Mouse (Mus musculus): ENCODE measurements around the gene Map3k7cl. TPM values are rescaled to one million over a fixed set of nuclear protein-coding genes. Genes with fewer than 3 reads are reported as not detected.

The Map3k7cl gene
- polyA plus RNA-seq, 1 experiment from 2014 or later = not detected

GRCm38 (mm10) chr16:87617377-87617776, 64.2 kb downstream of the Map3k7cl start:
- Histone ChIP-seq H3K4me1 (replicated peaks) (no peaks in the 10 kb centered on the region; the same call in 1 of the 2 replicates), H3K4me2 (no peak overlapping the region), H3K9ac (no peak overlapping the region), H3K36me3 (no peaks in the 10 kb centered on the region), H3K27ac (no peak overlapping the region), H3K9me3 (replicated peaks) (no peaks in the 10 kb centered on the region), H3K4me3 (replicated peaks) (no peak overlapping the region), H3K27me3 (no peaks in the 10 kb centered on the region)
- DNase-seq (no peak), ATAC-seq (ENCODE audit: low read depth) (no peak; the same call in 1 of the 2 replicates)
- WGBS (ENCODE audit: insufficient replicate concordance) = 71% methylated on average over 6 of the region's 6 CpGs

GRCm38 (mm10) chr16:87621246-87621645, 68.1 kb downstream of the Map3k7cl start:
- Histone ChIP-seq H3K4me3 (replicated peaks) (no peak overlapping the region), H3K4me1 (replicated peaks) (no peaks in the 10 kb centered on the region), H3K4me2 (no peak overlapping the region), H3K36me3 (no peaks in the 10 kb centered on the region), H3K27me3 (no peaks in the 10 kb centered on the region), H3K9me3 (replicated peaks) (peaks cover 9% of the 10 kb centered on the region), H3K27ac (no peak overlapping the region), H3K9ac (no peak overlapping the region)
- 56% methylated on average over 3 of the region's 3 CpGs for WGBS (ENCODE audit: insufficient replicate concordance)
- DNase-seq (no peak), ATAC-seq (ENCODE audit: low read depth) (no peak)

GRCm38 (mm10) chr16:87623881-87624280, 70.8 kb downstream of the Map3k7cl start:
- Histone ChIP-seq H3K4me1 (replicated peaks) (no peaks in the 10 kb centered on the region), H3K9me3 (replicated peaks) (peaks cover 19% of the 10 kb centered on the region), H3K27me3 (no peaks in the 10 kb centered on the region), H3K9ac (no peak overlapping the region), H3K4me3 (replicated peaks) (no peak overlapping the region), H3K27ac (no peak overlapping the region), H3K36me3 (no peaks in the 10 kb centered on the region), H3K4me2 (no peak overlapping the region)
- no peak for DNase-seq
- 75% methylated on average over 5 of the region's 5 CpGs for WGBS (ENCODE audit: insufficient replicate concordance)
- ATAC-seq (ENCODE audit: low read depth) = no peak

- Histone ChIP-seq H3K27ac (no peak overlapping the region), H3K9me3 (replicated peaks) (peaks cover 19% of the 10 kb centered on the region), H3K4me1 (replicated peaks) (no peaks in the 10 kb centered on the region), H3K9ac (no peak overlapping the region), H3K4me2 (no peak overlapping the region), H3K27me3 (no peaks in the 10 kb centered on the region), H3K4me3 (replicated peaks) (no peak overlapping the region), H3K36me3 (no peaks in the 10 kb centered on the region)
- 47% methylated on average over 2 of the region's 2 CpGs for WGBS (ENCODE audit: insufficient replicate concordance)
- ATAC-seq (ENCODE audit: low read depth) (no peak), DNase-seq (no peak)
Observed at GRCm38 (mm10) chr16:87624937-87625336, 71.8 kb downstream of the Map3k7cl start.

- Histone ChIP-seq H3K36me3 (no peaks in the 10 kb centered on the region), H3K9me3 (replicated peaks) (peaks cover 19% of the 10 kb centered on the region), H3K4me3 (replicated peaks) (no peak overlapping the region), H3K27ac (no peak overlapping the region), H3K4me1 (replicated peaks) (no peaks in the 10 kb centered on the region), H3K9ac (no peak overlapping the region), H3K4me2 (no peak overlapping the region), H3K27me3 (no peaks in the 10 kb centered on the region)
- ATAC-seq (ENCODE audit: low read depth) = 0 out of 2 replicates have a peak, but pooled peaks have one; percentile 55
- 34% methylated on average over 3 of the region's 3 CpGs for WGBS (ENCODE audit: insufficient replicate concordance)
- no peak for DNase-seq
Observed at GRCm38 (mm10) chr16:87625341-87625740, 72.2 kb downstream of the Map3k7cl start.

GRCm38 (mm10) chr16:87625816-87626215, 72.7 kb downstream of the Map3k7cl start:
- Histone ChIP-seq H3K4me3 (replicated peaks) (no peak overlapping the region), H3K9ac (no peak overlapping the region), H3K9me3 (replicated peaks) (peaks cover 19% of the 10 kb centered on the region), H3K4me2 (no peak overlapping the region), H3K27me3 (no peaks in the 10 kb centered on the region), H3K27ac (no peak overlapping the region), H3K4me1 (replicated peaks) (no peaks in the 10 kb centered on the region), H3K36me3 (no peaks in the 10 kb centered on the region)
- WGBS (ENCODE audit: insufficient replicate concordance) = 85% methylated on average over 8 of the region's 8 CpGs
- ATAC-seq (ENCODE audit: low read depth) = no peak
- DNase-seq = no peak

- 88% methylated on average over 4 of the region's 4 CpGs for WGBS (ENCODE audit: insufficient replicate concordance)
- no peak overlapping the region for H3K27ac ChIP-seq
- H3K9me3 ChIP-seq (replicated peaks) = peaks cover 19% of the 10 kb centered on the region
- ATAC-seq (ENCODE audit: low read depth) (no peak), DNase-seq (no peak)
- no peak overlapping the region for H3K9ac ChIP-seq
- no peak overlapping the region for H3K4me3 ChIP-seq (replicated peaks)
- no peaks in the 10 kb centered on the region for H3K4me1 ChIP-seq (replicated peaks)
- H3K36me3 ChIP-seq = no peaks in the 10 kb centered on the region
- no peak overlapping the region for H3K4me2 ChIP-seq
- H3K27me3 ChIP-seq = no peaks in the 10 kb centered on the region
Observed at GRCm38 (mm10) chr16:87626696-87627095, 73.6 kb downstream of the Map3k7cl start.

GRCm38 (mm10) chr16:87634709-87635108, 81.6 kb downstream of the Map3k7cl start:
- Histone ChIP-seq H3K9ac (no peak overlapping the region), H3K4me2 (no peak overlapping the region), H3K36me3 (no peaks in the 10 kb centered on the region), H3K27ac (no peak overlapping the region), H3K27me3 (no peaks in the 10 kb centered on the region), H3K4me1 (replicated peaks) (no peaks in the 10 kb centered on the region), H3K4me3 (replicated peaks) (no peak overlapping the region), H3K9me3 (replicated peaks) (no peaks in the 10 kb centered on the region)
- ATAC-seq (ENCODE audit: low read depth) (no peak), DNase-seq (no peak)

GRCm38 (mm10) chr16:87635213-87635755, 82.2 kb downstream of the Map3k7cl start:
- no peak for DNase-seq

GRCm38 (mm10) chr16:87635841-87636240, 82.7 kb downstream of the Map3k7cl start:
- no peaks in the 10 kb centered on the region for H3K4me1 ChIP-seq (replicated peaks)
- no peak overlapping the region for H3K9ac ChIP-seq
- no peaks in the 10 kb centered on the region for H3K9me3 ChIP-seq (replicated peaks)
- no peaks in the 10 kb centered on the region for H3K27me3 ChIP-seq
- no peak for DNase-seq
- ATAC-seq (ENCODE audit: low read depth) = no peak
- no peak overlapping the region for H3K27ac ChIP-seq
- no peak overlapping the region for H3K4me3 ChIP-seq (replicated peaks)
- WGBS (ENCODE audit: insufficient replicate concordance) = 65% methylated on average over 4 of the region's 4 CpGs
- H3K36me3 ChIP-seq = no peaks in the 10 kb centered on the region
- H3K4me2 ChIP-seq = no peak overlapping the region

More at GRCm38 (mm10) chr16:87635213-87635755, 82.2 kb downstream of the Map3k7cl start:
- H3K9ac ChIP-seq = no peak overlapping the region
- no peak for ATAC-seq (ENCODE audit: low read depth)
- no peaks in the 10 kb centered on the region for H3K9me3 ChIP-seq (replicated peaks)
- no peaks in the 10 kb centered on the region for H3K36me3 ChIP-seq
- H3K4me3 ChIP-seq (replicated peaks) = no peak overlapping the region
- WGBS (ENCODE audit: insufficient replicate concordance) = 69% methylated on average over 6 of the region's 6 CpGs
- H3K4me1 ChIP-seq (replicated peaks) = no peaks in the 10 kb centered on the region
- H3K4me2 ChIP-seq = no peak overlapping the region
- H3K27ac ChIP-seq = no peak overlapping the region
- no peaks in the 10 kb centered on the region for H3K27me3 ChIP-seq

- H3K4me1 ChIP-seq (replicated peaks) = no peaks in the 10 kb centered on the region
- H3K4me2 ChIP-seq = no peak overlapping the region
- no peaks in the 10 kb centered on the region for H3K27me3 ChIP-seq
- DNase-seq (no peak), ATAC-seq (ENCODE audit: low read depth) (no peak)
- no peak overlapping the region for H3K27ac ChIP-seq
- H3K9ac ChIP-seq = no peak overlapping the region
- no peaks in the 10 kb centered on the region for H3K36me3 ChIP-seq
- no peak overlapping the region for H3K4me3 ChIP-seq (replicated peaks)
- H3K9me3 ChIP-seq (replicated peaks) = no peaks in the 10 kb centered on the region
- WGBS (ENCODE audit: insufficient replicate concordance) = 24% methylated on average over 1 of the region's 1 CpGs
Observed at GRCm38 (mm10) chr16:87638098-87638497, 85.0 kb downstream of the Map3k7cl start.

- no peak for ATAC-seq (ENCODE audit: low read depth)
- no peak for DNase-seq
Observed at GRCm38 (mm10) chr16:87642234-87642633, 89.1 kb downstream of the Map3k7cl start.

More at GRCm38 (mm10) chr16:87642234-87642633, 89.1 kb downstream of the Map3k7cl start:
- Histone ChIP-seq H3K4me1 (replicated peaks) (no peaks in the 10 kb centered on the region; the same call in 1 of the 2 replicates), H3K36me3 (no peaks in the 10 kb centered on the region), H3K4me3 (replicated peaks) (no peak overlapping the region), H3K4me2 (no peak overlapping the region), H3K9ac (no peak overlapping the region), H3K27ac (no peak overlapping the region), H3K27me3 (no peaks in the 10 kb centered on the region), H3K9me3 (replicated peaks) (no peaks in the 10 kb centered on the region)
- 80% methylated on average over 7 of the region's 7 CpGs for WGBS (ENCODE audit: insufficient replicate concordance)
